Mouse (Mus musculus): ENCODE results near the gene Dda1. TPM values are rescaled to one million over a fixed set of nuclear protein-coding genes. Genes with fewer than 3 reads are reported as not detected.

Gene Dda1
- polyA plus RNA-seq, 1 experiment from 2014 or later, result 197 TPM

DNA sequence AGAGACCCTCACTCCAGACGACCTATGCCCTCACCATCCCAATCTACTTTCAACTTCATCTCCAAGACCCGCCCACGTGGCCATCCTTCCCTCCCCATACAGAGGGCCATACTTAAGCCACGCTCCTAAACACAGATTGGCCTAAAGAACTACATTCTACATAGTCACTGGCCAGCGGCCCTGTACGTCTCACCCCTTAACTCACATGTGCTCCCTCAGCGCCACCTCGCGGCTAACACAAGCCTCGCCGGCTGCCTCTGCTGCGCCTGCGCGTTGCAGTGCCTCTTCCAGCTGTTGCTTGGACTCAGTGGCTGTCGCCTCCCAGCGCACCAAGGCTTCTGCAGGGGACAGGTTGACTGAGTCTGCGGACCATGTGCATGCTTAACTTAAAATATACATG lies 52.6 kb downstream of the Dda1 start:
- peak; percentile 84 for ATAC-seq
- no peak overlapping the region; the same call in 1 of the 2 replicates for H3K4me2 ChIP-seq (replicated peaks)
- no peak overlapping the region for H3K9ac ChIP-seq (replicated peaks)
- no peaks in the 10 kb centered on the region for H3K36me3 ChIP-seq
- 3% methylated on average over 17 of the region's 17 CpGs for WGBS
- H3K27ac ChIP-seq, result no peak overlapping the region
- H3K27me3 ChIP-seq, result peaks cover 45% of the 10 kb centered on the region
- H3K4me1 ChIP-seq (replicated peaks), result peaks cover 21% of the 10 kb centered on the region; the same call in 1 of the 2 replicates
- no peaks in the 10 kb centered on the region for H3K9me3 ChIP-seq
- H3K4me3 ChIP-seq (replicated peaks), result no peak overlapping the region

DNA sequence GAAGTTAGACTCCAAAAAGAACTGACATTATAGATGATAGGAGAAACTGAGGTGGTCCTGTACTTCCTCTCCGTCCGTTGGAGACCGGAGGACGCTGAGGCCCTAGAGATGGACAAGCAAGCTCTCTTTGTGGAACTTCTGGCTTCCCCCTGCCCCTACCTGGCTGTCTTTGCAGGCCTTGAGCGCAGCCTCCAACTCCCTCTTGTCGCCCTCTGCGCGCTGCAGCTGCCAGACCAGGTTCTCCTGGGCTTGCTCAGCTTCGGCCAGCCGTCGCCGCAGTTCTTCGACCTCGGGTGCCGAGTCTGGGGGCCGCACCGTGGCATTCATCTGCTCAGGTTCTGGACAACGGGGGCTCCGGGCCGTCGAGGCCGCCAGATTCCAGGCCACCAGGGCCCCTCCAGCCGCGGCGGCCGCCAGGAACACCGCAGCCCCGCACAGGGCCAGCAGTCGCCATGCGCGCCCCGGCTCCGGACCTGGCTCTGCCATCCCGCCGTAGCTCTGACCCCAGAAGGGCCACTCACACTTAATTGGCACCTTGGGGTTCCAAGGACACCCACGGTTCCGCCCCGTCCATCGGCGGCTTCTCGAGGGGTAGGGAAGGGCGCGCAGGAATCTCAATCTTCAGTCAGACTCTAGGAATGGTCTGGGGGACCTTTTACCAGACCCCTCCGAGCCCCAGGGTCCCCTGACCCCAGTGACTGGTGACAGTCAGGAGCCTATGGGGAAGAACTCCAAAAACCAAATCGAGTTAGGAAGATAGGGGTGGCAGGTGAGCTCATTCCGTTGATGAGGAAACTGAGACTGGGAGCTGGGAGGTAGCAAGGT lies 56.4 kb downstream of the Dda1 start, which contains the start of gene Ccdc194:
Ccdc194 (minus strand) TSS at position 486 of the 825 bp plus-strand sequence.
- Histone ChIP-seq H3K4me2 (replicated peaks) (peak within 1 kb of the TSS; percentile 25), H3K4me3 (replicated peaks) (0 out of 2 replicates have a peak within 1 kb of the TSS, but pooled peaks have one; percentile 14), H3K27ac (no peak within 1 kb of the TSS), H3K9me3 (no peaks in the 10 kb centered on the region), H3K36me3 (no peaks in the 10 kb centered on the region), H3K27me3 (peaks cover 58% of the 10 kb centered on the region), H3K4me1 (replicated peaks) (peaks cover 17% of the 10 kb centered on the region; the same call in 1 of the 2 replicates), H3K9ac (replicated peaks) (no peak within 1 kb of the TSS)
- ATAC-seq, result no peak
- 6% methylated on average over 46 of the region's 46 CpGs for WGBS

Other genes starting within 250 kb of the Dda1 start
- gene Myo9b, start 196.5 kb upstream of the Dda1 start, polyA plus RNA-seq (2015; fragmentation: Nextera tagmentation; extraction: Ambion mirVana), result 16.8 and 19.9 TPM in 2 replicates
- gene Haus8, start 196.3 kb upstream of the Dda1 start, polyA plus RNA-seq (2015; fragmentation: Nextera tagmentation; extraction: Ambion mirVana), result 54.3 and 54.6 TPM in 2 replicates
- 108 and 109 TPM in 2 replicates for gene Use1, start 102.4 kb upstream of the Dda1 start, polyA plus RNA-seq (2015; fragmentation: Nextera tagmentation; extraction: Ambion mirVana)
- gene Ocel1, start 97.9 kb upstream of the Dda1 start, polyA plus RNA-seq (2015; fragmentation: Nextera tagmentation; extraction: Ambion mirVana), result 4.9 and 5.3 TPM in 2 replicates
- gene Nr2f6, start 87.2 kb upstream of the Dda1 start, polyA plus RNA-seq (2015; fragmentation: Nextera tagmentation; extraction: Ambion mirVana), result 17.0 and 21.7 TPM in 2 replicates
- 4.8 and 5.4 TPM in 2 replicates for gene Ushbp1, start 73.4 kb upstream of the Dda1 start, polyA plus RNA-seq (2015; fragmentation: Nextera tagmentation; extraction: Ambion mirVana)
- 83.7 and 96.9 TPM in 2 replicates for gene Babam1, start 72.3 kb upstream of the Dda1 start, polyA plus RNA-seq (2015; fragmentation: Nextera tagmentation; extraction: Ambion mirVana)
- 14.9 and 16.1 TPM in 2 replicates for gene Ankle1, start 63.2 kb upstream of the Dda1 start, polyA plus RNA-seq (2015; fragmentation: Nextera tagmentation; extraction: Ambion mirVana)
- 114 and 133 TPM in 2 replicates for gene Abhd8, start 5.5 kb upstream of the Dda1 start, polyA plus RNA-seq (2015; fragmentation: Nextera tagmentation; extraction: Ambion mirVana)
- gene Mrpl34, start 4.2 kb upstream of the Dda1 start, polyA plus RNA-seq (2015; fragmentation: Nextera tagmentation; extraction: Ambion mirVana), result 242 TPM in 2 replicates
- gene Ano8, start 16.8 kb downstream of the Dda1 start, polyA plus RNA-seq (2015; fragmentation: Nextera tagmentation; extraction: Ambion mirVana), result 5.3 and 9.3 TPM in 2 replicates
- 11.6 and 13.2 TPM in 2 replicates for gene Gtpbp3, start 18.9 kb downstream of the Dda1 start, polyA plus RNA-seq (2015; fragmentation: Nextera tagmentation; extraction: Ambion mirVana)
- gene Plvap, start 42.6 kb downstream of the Dda1 start, polyA plus RNA-seq (2015; fragmentation: Nextera tagmentation; extraction: Ambion mirVana), result 8.0 and 10.2 TPM in 2 replicates
- 0.11 TPM in 1 of 2 replicates, not detected in the other for gene Ccdc194, start 56.5 kb downstream of the Dda1 start, polyA plus RNA-seq (2015; fragmentation: Nextera tagmentation; extraction: Ambion mirVana)
- gene Bst2, start 68.3 kb downstream of the Dda1 start, polyA plus RNA-seq (2015; fragmentation: Nextera tagmentation; extraction: Ambion mirVana), result 9.8 and 10.9 TPM in 2 replicates
- 51.7 and 62.3 TPM in 2 replicates for gene Mvb12a, start 73.7 kb downstream of the Dda1 start, polyA plus RNA-seq (2015; fragmentation: Nextera tagmentation; extraction: Ambion mirVana)
- not detected in 2 replicates for gene Tmem221, start 89.7 kb downstream of the Dda1 start, polyA plus RNA-seq (2015; fragmentation: Nextera tagmentation; extraction: Ambion mirVana)
- not detected in 2 replicates for gene Nxnl1, start 97.4 kb downstream of the Dda1 start, polyA plus RNA-seq (2015; fragmentation: Nextera tagmentation; extraction: Ambion mirVana)
- 53.7 and 58.7 TPM in 2 replicates for gene Slc27a1, start 99.7 kb downstream of the Dda1 start, polyA plus RNA-seq (2015; fragmentation: Nextera tagmentation; extraction: Ambion mirVana)
- gene Pgls, start 123.0 kb downstream of the Dda1 start, polyA plus RNA-seq (2015; fragmentation: Nextera tagmentation; extraction: Ambion mirVana), result 201 and 208 TPM in 2 replicates
- 4.4 and 7.5 TPM in 2 replicates for gene Fam129c, start 128.4 kb downstream of the Dda1 start, polyA plus RNA-seq (2015; fragmentation: Nextera tagmentation; extraction: Ambion mirVana)
- 51.1 and 51.3 TPM in 2 replicates for gene Colgalt1, start 141.8 kb downstream of the Dda1 start, polyA plus RNA-seq (2015; fragmentation: Nextera tagmentation; extraction: Ambion mirVana)
- 17.1 and 18.5 TPM in 2 replicates for gene Unc13a, start 202.6 kb downstream of the Dda1 start, polyA plus RNA-seq (2015; fragmentation: Nextera tagmentation; extraction: Ambion mirVana)
- 2.5 and 2.7 TPM in 2 replicates for gene Jak3, start 207.1 kb downstream of the Dda1 start, polyA plus RNA-seq (2015; fragmentation: Nextera tagmentation; extraction: Ambion mirVana)
- 0.70 and 0.79 TPM in 2 replicates for gene Insl3, start 220.0 kb downstream of the Dda1 start, polyA plus RNA-seq (2015; fragmentation: Nextera tagmentation; extraction: Ambion mirVana)
- 0.28 and 0.31 TPM in 2 replicates for gene B3gnt3, start 232.6 kb downstream of the Dda1 start, polyA plus RNA-seq (2015; fragmentation: Nextera tagmentation; extraction: Ambion mirVana)

Measured in midbrain, embryonic 13.5 days (tissue).